Mouse (Mus musculus) lung, adult 2 months (tissue): ENCODE results near the gene B3gnt2.

Experiments used
- CTCF ChIP-seq: fragments of 200-500 bp; IDR thresholded peaks from 2 replicates; pipeline ENCODE4 v1.5.1; 2011; ENCODE audit warnings: mild to moderate bottlenecking, low read length, control low read depth; ENCODE audit not compliant: insufficient read depth
- POLR2A ChIP-seq: fragments of 200-500 bp; IDR thresholded peaks from 2 replicates; pipeline ENCODE4 v1.6.1; 2011; ENCODE audit warnings: low read depth, mild to moderate bottlenecking, control low read depth, low read length, borderline replicate concordance; ENCODE audit errors: extremely low read depth

GRCm38 (mm10) chr11:22867691-22868090 lies 6.9 kb upstream of the B3gnt2 start:
- TF ChIP-seq POLR2A, result no peak
- no peak for TF ChIP-seq CTCF
